Mouse (Mus musculus) spleen, adult 2 months (tissue): Measurements from ENCODE around the gene Them7. TPM values are rescaled to one million over a fixed set of nuclear protein-coding genes. Genes with fewer than 3 reads are reported as not detected.

ENCODE experiments used
- DNase-seq, 2 experiments: peaks; one replicate each; pipeline versions ENCODE4 v3.0.0 to v3.0.0-alpha.2; 2012 to 2021; ENCODE audit warnings: low spot score in 2 of 2, low read depth in 1 of 2
- H3K27ac ChIP-seq: fragments of 200-500 bp; 2 replicates; pipeline ENCODE4 v1.5.1; 2012; ENCODE audit warnings: low read length, inconsistent platforms; ENCODE audit not compliant: insufficient read depth
- H3K27me3 ChIP-seq: fragments of 200-500 bp; 2 replicates; pipeline ENCODE4 v1.6.1; 2012; ENCODE audit warnings: mild to moderate bottlenecking, moderate library complexity, low read length, inconsistent platforms; ENCODE audit not compliant: control insufficient read depth, insufficient read depth
- H3K36me3 ChIP-seq: fragments of 200-500 bp; 2 replicates; pipeline ENCODE4 v1.6.1; 2012; ENCODE audit warnings: mild to moderate bottlenecking, low read length, inconsistent platforms; ENCODE audit not compliant: control insufficient read depth, insufficient read depth
- H3K4me1 ChIP-seq: fragments of 200-500 bp; 2 replicates; pipeline ENCODE4 v1.6.1; 2011; ENCODE audit warnings: inconsistent platforms; ENCODE audit not compliant: control insufficient read depth, insufficient read depth, insufficient read length
- H3K4me3 ChIP-seq: fragments of 200-500 bp; 2 replicates; pipeline ENCODE4 v1.5.1; 2011; ENCODE audit warnings: mild to moderate bottlenecking, inconsistent platforms; ENCODE audit not compliant: insufficient read depth, insufficient read length; ENCODE audit errors: extremely low read depth
- CTCF ChIP-seq: fragments of 200-500 bp; IDR thresholded peaks from 2 replicates; pipeline ENCODE4 v1.5.1; 2011; ENCODE audit warnings: mild to moderate bottlenecking, inconsistent platforms; ENCODE audit not compliant: insufficient read depth, insufficient read length, insufficient replicate concordance; ENCODE audit errors: extremely low read depth
- POLR2A ChIP-seq: fragments of 200-500 bp; IDR thresholded peaks from 2 replicates; pipeline ENCODE4 v1.6.1; 2011; ENCODE audit warnings: low read depth, low read length, inconsistent platforms
- WGBS: fragments of 180-500 bp; shearing (Covaris S2); methylation state at CpG from one replicate; pipeline ENCODE4 v1.1.7; 2018; 5-methylcytosine and 5-hydroxymethylcytosine counted together
- polyA plus RNA-seq: library from polyadenylated mRNA; depleted of rRNA; stranded (reverse); fragments of >200 nt; gene quantifications from 2 replicates; pipeline ENCODE4 v1.2.3, GENCODE M21; 2012

The Them7 gene
- polyA plus RNA-seq, 1 experiment = 0.57 TPM

DNA sequence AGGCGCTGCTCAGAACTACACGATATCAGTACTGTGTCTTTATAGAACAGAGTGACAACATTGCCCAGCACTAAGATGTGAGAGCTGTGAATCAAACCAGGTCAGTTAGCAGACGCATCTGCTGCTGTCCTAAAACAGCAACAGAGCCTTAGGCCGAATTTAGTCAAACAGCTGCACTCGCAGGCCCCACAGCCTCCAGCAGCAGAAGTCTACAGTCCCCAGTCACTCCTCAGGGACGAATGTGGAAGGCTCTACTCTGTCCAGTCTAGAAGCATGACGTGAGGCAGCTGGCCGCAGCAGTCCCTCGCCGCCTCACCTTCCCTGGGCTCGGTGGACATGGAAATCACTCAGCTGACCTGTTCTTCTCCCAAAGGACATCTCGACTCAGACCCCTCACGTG, 20.6 kb downstream of the Them7 start:
- Histone ChIP-seq H3K27me3 (no peaks in the 10 kb centered on the region), H3K4me3 (no peak overlapping the region), H3K4me1 (no peaks in the 10 kb centered on the region), H3K27ac (no peak overlapping the region), H3K36me3 (no peaks in the 10 kb centered on the region)
- no peak for TF ChIP-seq CTCF
- no peak for TF ChIP-seq POLR2A
- WGBS = 86% methylated on average over 13 of the region's 13 CpGs
- DNase-seq = no peak

GRCm38 (mm10) chr2:105251978-105252377, 27.9 kb downstream of the Them7 start:
- DNase-seq = no peak
- Histone ChIP-seq H3K4me1 (no peaks in the 10 kb centered on the region), H3K27me3 (no peaks in the 10 kb centered on the region), H3K36me3 (no peaks in the 10 kb centered on the region), H3K4me3 (no peak overlapping the region), H3K27ac (no peak overlapping the region)
- WGBS = 40% methylated on average over 3 of the region's 3 CpGs
- no peak for TF ChIP-seq POLR2A
- no peak for TF ChIP-seq CTCF

- Histone ChIP-seq H3K36me3 (no peaks in the 10 kb centered on the region), H3K4me1 (no peaks in the 10 kb centered on the region), H3K4me3 (no peak overlapping the region), H3K27ac (no peak overlapping the region), H3K27me3 (no peaks in the 10 kb centered on the region)
- WGBS = 75% methylated on average over 7 of the region's 7 CpGs
- TF ChIP-seq POLR2A = no peak
- no peak for TF ChIP-seq CTCF
- no peak for DNase-seq
These were observed 28.7 kb downstream of the Them7 start for GRCm38 (mm10) chr2:105252824-105253223.

GRCm38 (mm10) chr2:105255457-105255856, 31.3 kb downstream of the Them7 start:
- Histone ChIP-seq H3K36me3 (no peaks in the 10 kb centered on the region), H3K27me3 (no peaks in the 10 kb centered on the region), H3K4me3 (no peak overlapping the region), H3K27ac (no peak overlapping the region), H3K4me1 (no peaks in the 10 kb centered on the region)
- 62% methylated on average over 4 of the region's 4 CpGs for WGBS
- DNase-seq = no peak
- TF ChIP-seq POLR2A (no peak), CTCF (no peak)

GRCm38 (mm10) chr2:105256427-105257071, 32.4 kb downstream of the Them7 start:
- Histone ChIP-seq H3K36me3 (no peaks in the 10 kb centered on the region), H3K27me3 (no peaks in the 10 kb centered on the region), H3K4me3 (no peak overlapping the region), H3K4me1 (no peaks in the 10 kb centered on the region), H3K27ac (no peak overlapping the region)
- TF ChIP-seq CTCF (no peak), POLR2A (no peak)
- 78% methylated on average over 2 of the region's 2 CpGs for WGBS
- DNase-seq = no peak

DNA sequence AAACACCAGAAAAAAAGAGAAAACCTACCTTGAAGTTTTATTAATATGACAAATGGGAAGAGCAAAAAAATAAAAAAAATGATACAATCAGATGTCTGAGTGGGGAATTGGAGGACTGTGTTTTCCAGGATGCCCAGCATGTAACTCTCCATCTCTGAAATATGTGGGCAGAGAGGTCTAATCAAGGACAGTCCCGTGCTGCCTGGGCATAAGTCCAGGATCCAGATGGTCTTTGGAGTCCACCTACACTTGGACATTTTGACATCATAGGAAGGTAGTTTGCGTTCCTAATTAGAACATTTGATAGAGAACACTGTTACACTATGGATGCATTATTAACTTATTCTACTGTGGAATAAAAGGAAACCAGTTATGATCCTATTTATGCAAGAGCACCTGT, 33.3 kb downstream of the Them7 start:
- no peaks in the 10 kb centered on the region for H3K36me3 ChIP-seq
- WGBS = 74% methylated on average over 2 of the region's 2 CpGs

DNA sequence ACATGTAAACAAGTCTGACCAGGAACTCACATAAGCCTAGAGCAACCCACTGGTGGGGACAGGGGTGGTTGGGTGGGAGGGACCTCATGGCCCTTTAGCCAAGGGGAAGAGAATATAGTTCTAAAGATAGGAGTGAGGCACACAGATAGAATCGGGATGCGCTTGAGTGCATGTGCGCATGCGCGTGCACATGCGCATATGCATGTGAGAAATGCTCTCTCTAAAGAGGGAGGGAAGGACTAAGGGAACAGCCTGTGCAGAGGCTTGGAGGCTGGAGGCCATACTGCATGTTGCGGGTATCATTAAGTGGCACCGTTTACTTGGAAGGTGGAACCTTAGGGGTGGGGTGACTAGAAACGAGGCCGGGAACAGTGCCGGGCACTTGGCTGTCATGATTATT, 37.2 kb downstream of the Them7 start:
- WGBS = 95% methylated on average over 11 of the region's 11 CpGs
- Histone ChIP-seq H3K27ac (no peak overlapping the region), H3K36me3 (no peaks in the 10 kb centered on the region), H3K4me3 (no peak overlapping the region), H3K4me1 (no peaks in the 10 kb centered on the region), H3K27me3 (no peaks in the 10 kb centered on the region)
- no peak for TF ChIP-seq CTCF
- TF ChIP-seq POLR2A = no peak
- no peak for DNase-seq

More for the DNA sequence above, 33.3 kb downstream of the Them7 start:
- no peak overlapping the region for H3K4me3 ChIP-seq
- H3K4me1 ChIP-seq = no peaks in the 10 kb centered on the region
- TF ChIP-seq POLR2A = no peak
- TF ChIP-seq CTCF = no peak
- DNase-seq = no peak
- no peaks in the 10 kb centered on the region for H3K27me3 ChIP-seq
- H3K27ac ChIP-seq = no peak overlapping the region
